Mouse (Mus musculus): ENCODE results near the gene Mief2.

DNA sequence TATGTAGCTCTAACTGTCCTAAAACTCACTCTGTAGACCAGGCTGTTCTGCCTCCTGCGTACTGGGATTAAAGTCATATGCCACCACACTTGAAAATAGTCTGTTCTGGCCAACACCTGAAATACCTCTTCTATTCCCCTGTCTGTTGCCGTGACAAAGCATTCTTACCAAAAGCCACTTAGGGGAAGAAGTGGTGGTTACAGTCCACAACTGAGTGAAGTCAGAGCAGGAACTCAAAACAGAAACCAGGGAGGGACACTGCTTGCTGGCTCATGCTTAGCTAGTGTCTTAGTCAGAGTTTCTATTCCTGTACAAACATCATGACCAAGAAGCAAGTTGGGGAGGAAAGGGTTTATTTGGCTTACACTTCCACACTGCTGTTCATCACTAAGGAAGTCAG lies 41.1 kb downstream of the Mief2 start:
- no peak for TF ChIP-seq CTCF (IDR thresholded peaks at IDR 0.05; ENCODE audit: low read depth)
- TF ChIP-seq EP300 (IDR thresholded peaks at IDR 0.05; ENCODE audit: low read depth): no peak
